Mouse (Mus musculus) macrophage (primary cell): Measurements from ENCODE around the gene Hexim1. TPM values are rescaled to one million over a fixed set of nuclear protein-coding genes. Genes with fewer than 3 reads are reported as not detected.

Experiments used
- H3K27ac ChIP-seq: fragments of 350-480 bp; formaldehyde crosslinking; 2 replicates; pipeline ENCODE4 v1.9.0; 2021
- H3K36me3 ChIP-seq: fragments of 350-480 bp; formaldehyde crosslinking; 2 replicates; pipeline ENCODE4 v1.9.0; 2021; ENCODE audit errors: inconsistent target
- H3K4me3 ChIP-seq: fragments of 350-480 bp; formaldehyde crosslinking; 2 replicates; pipeline ENCODE4 v1.9.0; 2021; ENCODE audit errors: inconsistent target
- H3K79me2 ChIP-seq: fragments of 350-480 bp; formaldehyde crosslinking; 2 replicates; pipeline ENCODE4 v1.9.0; 2021; ENCODE audit errors: inconsistent target
- WGBS: methylation state at CpG from one replicate; pipeline ENCODE4 v1.1.7; 2026; ENCODE audit warnings: inconsistent platforms; ENCODE audit not compliant: missing documents; 5-methylcytosine and 5-hydroxymethylcytosine counted together
- polyA plus RNA-seq: library from polyadenylated mRNA; stranded (reverse); fragments of 250-400 nt; gene quantifications from 3 replicates; pipeline ENCODE4 v1.2.4, GENCODE M21; 2018; ENCODE audit warnings: inconsistent platforms
- total RNA-seq, 78 experiments: library from RNA; depleted of rRNA; stranded (reverse); fragments of 250-400 nt; gene quantifications; 1 replicate in 9 of 78; 2 replicates in 24 of 78; 3 replicates in 43 of 78; 4 replicates in 2 of 78; pipeline ENCODE4 v1.2.4; 2018; ENCODE audit warnings: inconsistent platforms in 56 of 78

Hexim1 gene
- 10 to 100 TPM in 22 of 26 experiments, 1 to 10 TPM in 4; 5.4 to 44.3 (median 19.7) TPM for total RNA-seq (2018; cell fraction: chromatin; rRNA removed)
- total RNA-seq (2018; cell fraction: cytosol; rRNA removed) = 10 to 100 TPM; 18.2 to 47.9 (median 36.2) TPM
- total RNA-seq (2018; cell fraction: nucleus; rRNA removed) = 10 to 100 TPM; 13.7 to 81.3 (median 44.7) TPM
- polyA plus RNA-seq = 18.5 to 31.2 TPM (median 23.4 TPM) in 3 replicates

- Histone ChIP-seq H3K36me3 (no peaks in the 10 kb centered on the region), H3K27ac (peak within 1 kb of the TSS; percentile 95), H3K79me2 (peaks cover 29% of the 10 kb centered on the region; the same call in 1 of the 2 replicates), H3K4me3 (peak within 1 kb of the TSS; percentile 80)
- 1% methylated on average over 53 of the region's 53 CpGs for WGBS
Observed at GRCm38 (mm10) chr11:103116008-103116818, at the start of gene Hexim1. Hexim1 (plus strand) TSS chr11:103116231.

- Histone ChIP-seq H3K4me3 (no peak overlapping the region), H3K36me3 (peaks cover 65% of the 10 kb centered on the region), H3K79me2 (no peaks in the 10 kb centered on the region), H3K27ac (no peak overlapping the region)
- 92% methylated on average over 6 of the region's 6 CpGs for WGBS
Observed at GRCm38 (mm10) chr11:103067051-103067361, 49.0 kb upstream of the Hexim1 start.

GRCm38 (mm10) chr11:103067457-103068001 is 48.5 kb upstream of the Hexim1 start:
- H3K4me3 ChIP-seq = no peak overlapping the region
- peaks cover 61% of the 10 kb centered on the region for H3K36me3 ChIP-seq
- WGBS = 97% methylated on average over 8 of the region's 8 CpGs
- no peak overlapping the region for H3K27ac ChIP-seq
- no peaks in the 10 kb centered on the region for H3K79me2 ChIP-seq

- Histone ChIP-seq H3K36me3 (peaks cover 56% of the 10 kb centered on the region), H3K27ac (no peak overlapping the region), H3K79me2 (no peaks in the 10 kb centered on the region), H3K4me3 (no peak overlapping the region)
- 98% methylated on average over 4 of the region's 4 CpGs for WGBS
Observed at GRCm38 (mm10) chr11:103068272-103068671, 47.8 kb upstream of the Hexim1 start.

GRCm38 (mm10) chr11:103068884-103069283 is 47.1 kb upstream of the Hexim1 start:
- 91% methylated on average over 11 of the region's 11 CpGs for WGBS
- H3K4me3 ChIP-seq = no peak overlapping the region
- no peaks in the 10 kb centered on the region for H3K79me2 ChIP-seq
- no peak overlapping the region for H3K27ac ChIP-seq
- H3K36me3 ChIP-seq = peaks cover 50% of the 10 kb centered on the region

- WGBS = 100% methylated on average over 2 of the region's 2 CpGs
- no peaks in the 10 kb centered on the region for H3K79me2 ChIP-seq
- H3K4me3 ChIP-seq = no peak overlapping the region
- peaks cover 41% of the 10 kb centered on the region for H3K36me3 ChIP-seq
- H3K27ac ChIP-seq = no peak overlapping the region
Observed at GRCm38 (mm10) chr11:103069731-103070130, 46.3 kb upstream of the Hexim1 start.

GRCm38 (mm10) chr11:103070322-103070880 is 45.6 kb upstream of the Hexim1 start:
- 94% methylated on average over 10 of the region's 10 CpGs for WGBS
- Histone ChIP-seq H3K36me3 (peaks cover 37% of the 10 kb centered on the region), H3K79me2 (no peaks in the 10 kb centered on the region), H3K27ac (no peak overlapping the region), H3K4me3 (no peak overlapping the region)

GRCm38 (mm10) chr11:103073671-103074070 is 42.4 kb upstream of the Hexim1 start:
- H3K27ac ChIP-seq = no peak overlapping the region
- 97% methylated on average over 7 of the region's 7 CpGs for WGBS
- H3K36me3 ChIP-seq = peaks cover 7% of the 10 kb centered on the region
- no peak overlapping the region for H3K4me3 ChIP-seq
- H3K79me2 ChIP-seq = no peaks in the 10 kb centered on the region

GRCm38 (mm10) chr11:103074121-103074650 is 41.8 kb upstream of the Hexim1 start:
- peaks cover 2% of the 10 kb centered on the region; the same call in 1 of the 2 replicates for H3K36me3 ChIP-seq
- no peaks in the 10 kb centered on the region for H3K79me2 ChIP-seq
- H3K4me3 ChIP-seq = no peak overlapping the region
- 89% methylated on average over 10 of the region's 10 CpGs for WGBS
- no peak overlapping the region for H3K27ac ChIP-seq

GRCm38 (mm10) chr11:103074796-103075323 is 41.2 kb upstream of the Hexim1 start:
- 63% methylated on average over 10 of the region's 10 CpGs for WGBS
- H3K27ac ChIP-seq = no peak overlapping the region
- H3K79me2 ChIP-seq = no peaks in the 10 kb centered on the region
- no peak overlapping the region for H3K4me3 ChIP-seq
- no peaks in the 10 kb centered on the region; the same call in 1 of the 2 replicates for H3K36me3 ChIP-seq

GRCm38 (mm10) chr11:103076010-103076409 is 40.0 kb upstream of the Hexim1 start:
- H3K79me2 ChIP-seq = no peaks in the 10 kb centered on the region
- no peak overlapping the region for H3K27ac ChIP-seq
- WGBS = 82% methylated on average over 7 of the region's 7 CpGs
- H3K36me3 ChIP-seq = no peaks in the 10 kb centered on the region; the same call in 1 of the 2 replicates
- H3K4me3 ChIP-seq = no peak overlapping the region

- Histone ChIP-seq H3K79me2 (no peaks in the 10 kb centered on the region), H3K27ac (no peak overlapping the region), H3K36me3 (no peaks in the 10 kb centered on the region), H3K4me3 (no peak overlapping the region)
- WGBS = 90% methylated on average over 8 of the region's 8 CpGs
Observed at GRCm38 (mm10) chr11:103076581-103076980, 39.5 kb upstream of the Hexim1 start.

GRCm38 (mm10) chr11:103078131-103078530 is 37.9 kb upstream of the Hexim1 start:
- H3K36me3 ChIP-seq = no peaks in the 10 kb centered on the region
- 97% methylated on average over 8 of the region's 11 CpGs for WGBS
- H3K79me2 ChIP-seq = no peaks in the 10 kb centered on the region
- H3K27ac ChIP-seq = no peak overlapping the region
- H3K4me3 ChIP-seq = no peak overlapping the region

GRCm38 (mm10) chr11:103080323-103081091 is 35.5 kb upstream of the Hexim1 start:
- Histone ChIP-seq H3K4me3 (no peak overlapping the region), H3K27ac (no peak overlapping the region), H3K79me2 (no peaks in the 10 kb centered on the region), H3K36me3 (no peaks in the 10 kb centered on the region)
- WGBS = 11% methylated on average over 42 of the region's 43 CpGs
